10 mouse cellular contexts compared by ENCODE assay signal in the genomic region with DNA sequence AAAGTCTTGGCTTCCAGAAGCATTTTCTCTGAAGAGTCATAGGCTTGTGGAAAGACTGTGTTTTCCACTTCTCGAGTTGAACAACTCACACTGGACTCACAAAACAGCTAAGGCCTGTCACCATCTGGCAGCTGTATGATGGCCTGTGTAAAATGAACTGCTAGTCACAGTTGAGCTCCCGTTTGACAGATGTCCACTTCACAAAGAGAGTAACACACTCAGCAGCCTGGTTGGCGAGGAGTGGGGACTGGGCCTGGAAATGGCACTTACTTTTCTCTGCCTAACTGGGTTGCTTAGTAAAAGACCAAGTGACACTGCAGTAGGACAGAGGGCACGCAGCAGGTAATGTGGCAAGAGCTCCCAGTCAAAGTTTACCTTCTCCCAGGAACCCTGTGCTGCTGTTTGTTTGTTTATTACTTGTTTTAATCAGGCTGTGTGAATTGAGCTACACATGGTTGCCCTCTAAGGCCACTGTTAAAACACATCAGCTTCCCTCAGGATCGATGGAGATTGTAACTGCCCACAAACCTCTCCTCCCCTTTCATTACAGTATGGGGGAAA.
DNase-seq lines count a peak whose midpoint lies in the region; ATAC-seq and TF ChIP-seq lines count a peak whose summit lies in the region.
"Had no signal": no experiment of that assay in that cellular context is flagged by ENCODE, and none has a peak within 500 bp of the region (broad histone marks: within the 10 kb centered on the region; RNA-seq: fewer than 3 reads in every experiment).

No protein-coding gene starts in this region.

- no peak overlapping the region for H3K4me2 ChIP-seq in heart, embryonic 11.5 days
- no peak overlapping the region for H3K4me2 ChIP-seq in forebrain, embryonic 13.5 days
- no peak overlapping the region for H3K4me2 ChIP-seq in midbrain, embryonic 13.5 days (replicated peaks)
- no peak overlapping the region for H3K4me2 ChIP-seq in intestine, embryonic 15.5 days (replicated peaks)
- H3K4me2 ChIP-seq: embryonic facial prominence, embryonic 12.5 days had no signal

- ATAC-seq in heart, embryonic 11.5 days (replicated peaks; ENCODE audit: insufficient number of reproducible peaks, low FRiP score, low TSS enrichment): no peak
- peak; percentile 52 for ATAC-seq in forebrain, embryonic 13.5 days
- peak; percentile 43; the same call in 1 of the 2 replicates for ATAC-seq in midbrain, embryonic 13.5 days
- no peak for ATAC-seq in intestine, embryonic 15.5 days

- H3K27ac ChIP-seq in heart, embryonic 11.5 days (ENCODE audit: low read depth, low read length): peak overlapping the region; percentile 50; the same call in 1 of the 2 replicates
- H3K27ac ChIP-seq in forebrain, embryonic 13.5 days: peak overlapping the region; percentile 1; the same call in 1 of the 2 replicates
- 0 out of 2 replicates have a peak overlapping the region, but pooled peaks have one; percentile 47 for H3K27ac ChIP-seq in midbrain, embryonic 13.5 days
- H3K27ac ChIP-seq in intestine, embryonic 15.5 days: no peak overlapping the region
- H3K27ac ChIP-seq: embryonic facial prominence, embryonic 12.5 days had no signal

- H3K9ac ChIP-seq in heart, embryonic 11.5 days (ENCODE audit: low read depth, low read length): peak overlapping the region; percentile 22; the same call in 1 of the 2 replicates
- no peak overlapping the region for H3K9ac ChIP-seq in forebrain, embryonic 13.5 days
- H3K9ac ChIP-seq in midbrain, embryonic 13.5 days (replicated peaks): no peak overlapping the region
- no peak overlapping the region for H3K9ac ChIP-seq in intestine, embryonic 15.5 days
- H3K9ac ChIP-seq: embryonic facial prominence, embryonic 12.5 days had no signal

- TF ChIP-seq CTCF in lung, adult 2 months (IDR thresholded peaks at IDR 0.05; ENCODE audit: insufficient read depth, low read length): no peak

- H3K36me3 ChIP-seq in heart, embryonic 11.5 days (ENCODE audit: control insufficient read depth, insufficient read depth, low read length): no peaks in the 10 kb centered on the region
- no peaks in the 10 kb centered on the region for H3K36me3 ChIP-seq in forebrain, embryonic 13.5 days (ENCODE audit: poor library complexity, severe bottlenecking)
- no peaks in the 10 kb centered on the region for H3K36me3 ChIP-seq in midbrain, embryonic 13.5 days
- H3K36me3 ChIP-seq in intestine, embryonic 15.5 days: no peaks in the 10 kb centered on the region
- H3K36me3 ChIP-seq: embryonic facial prominence, embryonic 12.5 days had no signal

- H3K4me3 ChIP-seq in heart, embryonic 11.5 days (ENCODE audit: low read depth, low read length): no peak overlapping the region
- no peak overlapping the region for H3K4me3 ChIP-seq in lung, adult 2 months (replicated peaks; ENCODE audit: extremely low read depth, low read depth, low read length)
- H3K4me3 ChIP-seq in forebrain, embryonic 13.5 days: no peak overlapping the region
- H3K4me3 ChIP-seq in midbrain, embryonic 13.5 days (replicated peaks): no peak overlapping the region
- no peak overlapping the region for H3K4me3 ChIP-seq in intestine, embryonic 15.5 days (replicated peaks)
- H3K4me3 ChIP-seq: embryonic facial prominence, embryonic 12.5 days had no signal

- no peak for TF ChIP-seq POLR2A in lung, adult 2 months (IDR thresholded peaks at IDR 0.05; ENCODE audit: borderline replicate concordance, extremely low read depth, low read depth, low read length)

- WGBS in heart, embryonic 11.5 days (ENCODE audit: insufficient replicate concordance): 29% methylated on average over 5 of the region's 5 CpGs
- WGBS in lung, adult 2 months: 42% methylated on average over 5 of the region's 5 CpGs
- WGBS in forebrain, embryonic 13.5 days: 43% methylated on average over 5 of the region's 5 CpGs
- 43% methylated on average over 5 of the region's 5 CpGs for WGBS in midbrain, embryonic 13.5 days
- WGBS in intestine, embryonic 15.5 days: 50% methylated on average over 5 of the region's 5 CpGs

- H3K4me1 ChIP-seq in heart, embryonic 11.5 days (ENCODE audit: control insufficient read depth, insufficient read depth, low read length): peaks cover 11% of the 10 kb centered on the region
- peaks cover 9% of the 10 kb centered on the region for H3K4me1 ChIP-seq in lung, adult 2 months (ENCODE audit: control insufficient read depth, insufficient read depth, low read length)
- H3K4me1 ChIP-seq in forebrain, embryonic 13.5 days: peaks cover 25% of the 10 kb centered on the region
- peaks cover 20% of the 10 kb centered on the region for H3K4me1 ChIP-seq in midbrain, embryonic 13.5 days (replicated peaks)
- no peaks in the 10 kb centered on the region for H3K4me1 ChIP-seq in intestine, embryonic 15.5 days (replicated peaks)

- DNase-seq in heart, adult 8-10 months (ENCODE audit: low spot score): no peak
- DNase-seq in lung, postnatal 4 days: peak; percentile 21 to 40
- no peak for DNase-seq in lung, adult 2 months
- DNase-seq in urinary bladder, postnatal 36 days (ENCODE audit: low spot score in 2 of 2): no peak
- DNase-seq: right cerebral cortex, postnatal 25 days had no signal

- H3K9me3 ChIP-seq in heart, embryonic 11.5 days (replicated peaks; ENCODE audit: control insufficient read depth, low read length): no peaks in the 10 kb centered on the region
- no peaks in the 10 kb centered on the region for H3K9me3 ChIP-seq in forebrain, embryonic 13.5 days (replicated peaks)
- no peaks in the 10 kb centered on the region for H3K9me3 ChIP-seq in midbrain, embryonic 13.5 days
- no peaks in the 10 kb centered on the region for H3K9me3 ChIP-seq in intestine, embryonic 15.5 days
- H3K9me3 ChIP-seq: embryonic facial prominence, embryonic 12.5 days had no signal

- H3K27me3 ChIP-seq in heart, embryonic 11.5 days (ENCODE audit: control insufficient read depth, insufficient read depth, low read length): no peaks in the 10 kb centered on the region
- H3K27me3 ChIP-seq in forebrain, embryonic 13.5 days: no peaks in the 10 kb centered on the region
- no peaks in the 10 kb centered on the region for H3K27me3 ChIP-seq in midbrain, embryonic 13.5 days
- H3K27me3 ChIP-seq in intestine, embryonic 15.5 days (replicated peaks): no peaks in the 10 kb centered on the region
- H3K27me3 ChIP-seq: embryonic facial prominence, embryonic 12.5 days had no signal

Comparison
In these comparisons a context has a peak if more than half of its experiments do, and no peak if none do; other contexts are left out.
1. DNase-seq: peak in lung, postnatal 4 days (2 of 2); none in heart, adult 8-10 months (single experiment), lung, adult 2 months (single experiment) and urinary bladder, postnatal 36 days (0 of 2).
2. ATAC-seq: peak in forebrain, embryonic 13.5 days (single experiment) and midbrain, embryonic 13.5 days (single experiment); none in heart, embryonic 11.5 days (single experiment) and intestine, embryonic 15.5 days (single experiment).